Mouse (Mus musculus) forebrain, embryonic 11.5 days (tissue): ENCODE results near the gene Sipa1l3. TPM values are rescaled to one million over a fixed set of nuclear protein-coding genes. Genes with fewer than 3 reads are reported as not detected.

ENCODE experiments used
- ATAC-seq: fragments of 200-750 bp; cut with Nextera tagmentation; replicated peaks from 2 replicates; pipeline ENCODE4 v1.8.0; 2017; ENCODE audit warnings: moderate TSS enrichment; ENCODE audit not compliant: low FRiP score
- DNase-seq: peaks from one replicate; pipeline ENCODE4 v3.0.0-alpha.2; 2017; ENCODE audit warnings: low spot score
- H3K27ac ChIP-seq: fragments of 300-500 bp; sonication (generic); 2 replicates; pipeline ENCODE4 v1.5.1; 2014; ENCODE audit warnings: low read depth, low read length
- H3K27me3 ChIP-seq: fragments of 300-500 bp; sonication (generic); 2 replicates; pipeline ENCODE4 v1.6.1; 2014; ENCODE audit warnings: mild to moderate bottlenecking, low read length, mixed read lengths; ENCODE audit not compliant: control insufficient read depth, insufficient read depth
- H3K36me3 ChIP-seq: fragments of 300-500 bp; sonication (generic); 2 replicates; pipeline ENCODE4 v1.6.1; 2014; ENCODE audit warnings: mild to moderate bottlenecking, low read length, moderate library complexity, mixed read lengths; ENCODE audit not compliant: control insufficient read depth, insufficient read depth
- H3K4me1 ChIP-seq: fragments of 300-500 bp; sonication (generic); replicated peaks from 2 replicates; pipeline ENCODE4 v1.6.1; 2014; ENCODE audit warnings: low read length, mixed read lengths; ENCODE audit not compliant: control insufficient read depth, insufficient read depth
- H3K4me2 ChIP-seq: fragments of 300-500 bp; sonication (generic); 2 replicates; pipeline ENCODE4 v1.6.1; 2014; ENCODE audit warnings: low read depth, mild to moderate bottlenecking, low read length, moderate library complexity, mixed read lengths; ENCODE audit not compliant: severe bottlenecking
- H3K4me3 ChIP-seq: fragments of 300-500 bp; sonication (generic); 2 replicates; pipeline ENCODE4 v1.5.1; 2014; ENCODE audit warnings: low read depth, low read length
- H3K9ac ChIP-seq: fragments of 300-500 bp; sonication (generic); 2 replicates; pipeline ENCODE4 v1.6.1; 2014; ENCODE audit warnings: low read length
- H3K9me3 ChIP-seq: fragments of 300-500 bp; sonication (generic); 2 replicates; pipeline ENCODE4 v1.6.1; 2016; ENCODE audit warnings: low read length, mixed read lengths; ENCODE audit not compliant: control insufficient read depth
- WGBS: fragments of 180-500 bp; shearing (Covaris S2); extraction: QIAGEN DNeasy Blood & Tissue Kit; methylation state at CpG from one replicate; pipeline ENCODE4 v1.1.7; 2014; 5-methylcytosine and 5-hydroxymethylcytosine counted together
- polyA plus RNA-seq: library from polyadenylated mRNA; unstranded; fragments of >200 nt; fragmentation: Nextera tagmentation; extraction: Ambion mirVana; gene quantifications from 2 replicates; pipeline ENCODE4 v1.2.1, GENCODE M21; 2014

The Sipa1l3 gene
- polyA plus RNA-seq, 1 experiment from 2014 or later: 15.9 TPM

DNA sequence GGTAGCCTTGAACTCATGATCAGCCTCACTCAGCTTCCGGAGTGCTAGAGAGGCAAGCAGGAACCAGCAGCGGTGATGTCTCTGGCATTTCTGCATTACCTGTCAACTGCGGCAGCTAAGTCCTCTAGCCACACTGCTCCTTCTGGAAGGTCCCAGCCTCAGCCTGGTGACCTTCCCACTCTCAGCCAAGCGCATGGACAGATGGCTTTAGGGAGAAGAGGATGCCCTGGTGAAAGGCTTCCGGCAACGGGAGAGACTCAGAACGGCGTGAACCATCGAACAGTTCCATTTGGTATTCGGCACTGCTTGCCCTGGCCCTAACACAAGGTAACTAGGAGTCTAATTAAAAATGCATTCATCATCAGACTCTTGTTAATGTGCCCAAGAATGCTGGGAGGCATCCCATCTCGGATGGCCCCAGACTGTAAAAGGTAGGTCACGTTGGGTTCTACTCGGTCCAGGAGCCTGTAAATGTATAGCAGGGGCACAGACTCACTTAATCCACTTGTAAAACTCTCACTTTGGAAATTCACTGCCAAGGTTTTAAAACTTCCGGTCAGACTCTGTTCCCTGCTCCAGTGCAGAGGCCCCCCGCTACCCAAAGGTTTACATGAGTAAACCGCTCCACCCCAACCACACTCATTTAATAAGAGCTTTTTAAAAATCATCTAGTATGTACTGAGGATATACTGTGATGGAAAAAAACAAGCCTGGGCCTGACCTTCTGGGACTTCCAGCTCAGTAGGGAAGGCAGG lies 37.7 kb downstream of the Sipa1l3 start:
- ATAC-seq: no peak
- no peak overlapping the region for H3K4me2 ChIP-seq

GRCm38 (mm10) chr7:29480183-29480582 lies 38.3 kb downstream of the Sipa1l3 start:
- Histone ChIP-seq H3K9ac (no peak overlapping the region), H3K4me1 (peaks cover 8% of the 10 kb centered on the region), H3K9me3 (no peaks in the 10 kb centered on the region), H3K36me3 (no peaks in the 10 kb centered on the region), H3K4me2 (no peak overlapping the region), H3K27me3 (no peaks in the 10 kb centered on the region), H3K27ac (no peak overlapping the region), H3K4me3 (no peak overlapping the region)
- 89% methylated on average over 4 of the region's 4 CpGs for WGBS
- ATAC-seq (no peak), DNase-seq (no peak)

More for the DNA sequence above, 37.7 kb downstream of the Sipa1l3 start:
- no peak overlapping the region for H3K9ac ChIP-seq
- 80% methylated on average over 16 of the region's 16 CpGs for WGBS
- H3K36me3 ChIP-seq: no peaks in the 10 kb centered on the region
- DNase-seq: no peak
- peak overlapping the region; percentile 54; the same call in 1 of the 2 replicates for H3K27ac ChIP-seq
- peaks cover 8% of the 10 kb centered on the region for H3K4me1 ChIP-seq
- no peaks in the 10 kb centered on the region for H3K27me3 ChIP-seq
- no peaks in the 10 kb centered on the region for H3K9me3 ChIP-seq
- no peak overlapping the region for H3K4me3 ChIP-seq

GRCm38 (mm10) chr7:29475005-29475404 lies 43.4 kb downstream of the Sipa1l3 start:
- DNase-seq: no peak
- Histone ChIP-seq H3K27me3 (no peaks in the 10 kb centered on the region), H3K4me1 (no peaks in the 10 kb centered on the region), H3K9me3 (no peaks in the 10 kb centered on the region), H3K9ac (no peak overlapping the region), H3K4me3 (no peak overlapping the region), H3K36me3 (no peaks in the 10 kb centered on the region), H3K4me2 (no peak overlapping the region), H3K27ac (no peak overlapping the region)
- ATAC-seq: no peak
- WGBS: 84% methylated on average over 7 of the region's 7 CpGs

- no peak for ATAC-seq
These were observed 47.1 kb downstream of the Sipa1l3 start for GRCm38 (mm10) chr7:29471309-29471708.

DNA sequence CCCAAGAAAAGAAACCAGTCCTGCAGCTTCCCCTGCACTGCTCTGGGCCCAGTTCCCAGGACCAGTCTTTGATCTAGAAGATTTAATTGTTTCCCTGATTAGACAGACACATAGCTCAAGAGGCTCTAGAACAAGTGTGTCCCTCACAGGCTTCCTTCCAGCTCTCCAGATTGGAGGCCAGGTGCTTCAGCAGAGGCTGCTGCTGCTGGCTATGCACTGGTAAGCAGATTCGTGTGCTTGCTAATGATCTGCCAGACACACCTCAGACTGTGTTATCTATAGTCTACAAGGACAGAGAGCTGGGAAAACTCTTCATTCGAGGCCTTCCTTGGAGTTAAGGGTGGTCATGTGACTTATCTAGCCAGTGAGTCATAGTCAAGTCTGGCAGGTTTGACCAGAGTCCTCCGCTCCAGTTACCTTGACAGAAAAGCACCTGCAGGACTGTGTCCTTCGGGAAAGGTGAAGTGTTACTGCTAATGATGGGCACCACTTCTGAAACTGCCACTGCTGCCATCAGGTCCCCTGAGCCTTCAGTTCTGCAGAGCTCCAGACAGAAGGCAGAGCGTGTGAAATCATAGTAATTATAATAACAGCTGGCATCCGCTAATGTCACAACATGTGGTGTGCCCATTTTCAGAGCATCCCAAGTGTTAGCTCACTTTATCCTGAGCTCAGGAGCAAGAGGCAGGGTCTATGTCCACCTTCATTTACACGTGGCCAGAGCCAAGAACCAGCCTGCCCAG lies 48.7 kb downstream of the Sipa1l3 start:
- WGBS: 78% methylated on average over 7 of the region's 7 CpGs
- no peak overlapping the region for H3K4me2 ChIP-seq
- no peak overlapping the region for H3K4me3 ChIP-seq
- H3K4me1 ChIP-seq: 0 out of 2 replicates have a peak, but pooled peaks cover 2% of the 10 kb centered on the region
- H3K9me3 ChIP-seq: no peaks in the 10 kb centered on the region
- H3K27ac ChIP-seq: no peak overlapping the region
- DNase-seq (no peak), ATAC-seq (no peak)
- H3K36me3 ChIP-seq: no peaks in the 10 kb centered on the region
- H3K27me3 ChIP-seq: no peaks in the 10 kb centered on the region
- no peak overlapping the region for H3K9ac ChIP-seq

More at GRCm38 (mm10) chr7:29471309-29471708, 47.1 kb downstream of the Sipa1l3 start:
- no peaks in the 10 kb centered on the region for H3K9me3 ChIP-seq
- no peak overlapping the region for H3K9ac ChIP-seq
- H3K36me3 ChIP-seq: no peaks in the 10 kb centered on the region
- H3K4me3 ChIP-seq: no peak overlapping the region
- H3K27me3 ChIP-seq: no peaks in the 10 kb centered on the region
- no peak overlapping the region for H3K27ac ChIP-seq
- H3K4me2 ChIP-seq: no peak overlapping the region
- H3K4me1 ChIP-seq: no peaks in the 10 kb centered on the region
- DNase-seq: no peak
- 70% methylated on average over 7 of the region's 7 CpGs for WGBS

- Histone ChIP-seq H3K9me3 (no peaks in the 10 kb centered on the region), H3K4me1 (0 out of 2 replicates have a peak, but pooled peaks cover 2% of the 10 kb centered on the region), H3K4me3 (no peak overlapping the region), H3K27ac (no peak overlapping the region), H3K4me2 (no peak overlapping the region), H3K27me3 (no peaks in the 10 kb centered on the region), H3K9ac (no peak overlapping the region), H3K36me3 (no peaks in the 10 kb centered on the region)
- ATAC-seq: no peak
- DNase-seq: no peak
- WGBS: 93% methylated on average over 5 of the region's 5 CpGs
These were observed 49.8 kb downstream of the Sipa1l3 start for GRCm38 (mm10) chr7:29468593-29468992.

- Histone ChIP-seq H3K9ac (no peak overlapping the region), H3K9me3 (no peaks in the 10 kb centered on the region), H3K4me1 (0 out of 2 replicates have a peak, but pooled peaks cover 2% of the 10 kb centered on the region), H3K4me2 (no peak overlapping the region), H3K27me3 (no peaks in the 10 kb centered on the region), H3K36me3 (no peaks in the 10 kb centered on the region), H3K4me3 (no peak overlapping the region), H3K27ac (no peak overlapping the region)
- WGBS: 77% methylated on average over 10 of the region's 10 CpGs
- DNase-seq (no peak), ATAC-seq (no peak)
These were observed 51.9 kb downstream of the Sipa1l3 start for GRCm38 (mm10) chr7:29466585-29466984.

DNA sequence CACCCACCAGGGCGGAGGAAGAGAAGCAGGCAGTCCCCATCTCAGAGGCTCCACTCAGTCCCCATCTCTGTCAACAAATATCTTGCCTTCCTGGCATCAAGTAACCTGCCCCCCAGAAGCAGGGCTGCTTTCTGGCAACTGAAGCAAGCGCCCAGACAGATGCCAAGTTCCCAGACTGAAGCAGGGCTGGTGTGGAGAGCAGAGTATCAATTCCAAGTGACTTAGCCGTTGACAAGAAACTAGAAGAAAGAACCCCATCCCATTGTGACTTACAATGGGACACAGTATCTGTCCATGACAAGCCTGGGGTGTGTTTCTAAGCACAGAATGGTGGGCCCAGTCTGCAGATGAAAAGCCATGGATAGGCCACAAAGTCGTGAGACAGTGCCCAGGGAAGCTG lies 52.7 kb downstream of the Sipa1l3 start:
- no peak overlapping the region for H3K4me2 ChIP-seq
- H3K27me3 ChIP-seq: no peaks in the 10 kb centered on the region
- H3K36me3 ChIP-seq: no peaks in the 10 kb centered on the region
- DNase-seq (no peak), ATAC-seq (no peak)
- 0 out of 2 replicates have a peak, but pooled peaks cover 2% of the 10 kb centered on the region for H3K4me1 ChIP-seq
- no peak overlapping the region for H3K4me3 ChIP-seq
- no peak overlapping the region for H3K9ac ChIP-seq
- H3K27ac ChIP-seq: no peak overlapping the region
- WGBS: 89% methylated on average over 4 of the region's 4 CpGs
- no peaks in the 10 kb centered on the region for H3K9me3 ChIP-seq
